Mouse (Mus musculus) heart, postnatal 4 days (tissue): ENCODE results near the gene Cfdp1. TPM values are rescaled to one million over a fixed set of nuclear protein-coding genes. Genes with fewer than 3 reads are reported as not detected.
A peak's percentile ranks its signal among the peaks of the same experiment; 100 is the strongest.

Experiments used
- DNase-seq: peaks from one replicate; pipeline ENCODE4 v3.0.0; 2021
- total RNA-seq, 2 experiments: library from RNA; stranded (reverse); gene quantifications; 2 replicates each; pipeline ENCODE4 v1.2.3; 2021

Gene Cfdp1
- total RNA-seq, 2 experiments from 2014 or later = 54.4 to 60.3 TPM

DNA sequence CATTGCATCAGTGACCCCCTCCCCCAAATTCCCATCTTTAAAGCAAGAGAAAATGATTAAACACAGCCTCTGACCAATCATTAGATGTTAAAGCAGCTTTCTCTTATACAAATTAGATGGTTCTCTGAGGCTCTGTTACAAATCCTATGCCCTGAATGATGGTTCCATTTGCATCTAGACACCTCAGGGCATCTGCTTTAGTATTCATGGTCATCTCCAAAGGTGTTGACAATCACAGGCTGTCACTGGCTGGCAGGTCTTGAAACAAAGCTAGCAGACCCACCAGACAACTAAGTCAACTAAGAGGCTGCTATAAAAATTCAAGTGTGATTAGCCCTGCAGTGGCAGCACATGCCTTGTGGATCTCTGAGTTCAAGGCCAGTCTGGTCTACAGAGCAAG lies 64.5 kb downstream of the Cfdp1 start:
- DNase-seq = no peak

DNA sequence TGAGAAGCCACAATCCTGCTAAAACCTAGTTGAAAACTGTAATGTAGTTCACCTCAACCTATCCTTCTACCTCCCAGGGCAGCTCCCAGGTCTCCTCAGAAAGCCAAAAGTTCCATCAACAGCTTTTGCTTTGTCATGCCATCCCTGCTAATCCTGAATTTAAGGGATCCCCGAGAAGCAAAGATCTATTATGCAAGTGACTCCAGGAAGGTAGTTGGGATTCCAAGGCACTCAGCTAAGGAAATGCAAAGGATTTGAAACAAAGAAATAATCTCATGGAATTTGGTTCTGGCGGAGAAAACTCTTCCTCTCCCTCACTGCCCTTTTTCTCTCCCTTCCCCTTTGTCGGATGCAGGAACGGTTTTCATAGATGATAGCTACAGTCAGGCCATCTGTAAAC lies 64.9 kb downstream of the Cfdp1 start:
- DNase-seq = no peak

DNA sequence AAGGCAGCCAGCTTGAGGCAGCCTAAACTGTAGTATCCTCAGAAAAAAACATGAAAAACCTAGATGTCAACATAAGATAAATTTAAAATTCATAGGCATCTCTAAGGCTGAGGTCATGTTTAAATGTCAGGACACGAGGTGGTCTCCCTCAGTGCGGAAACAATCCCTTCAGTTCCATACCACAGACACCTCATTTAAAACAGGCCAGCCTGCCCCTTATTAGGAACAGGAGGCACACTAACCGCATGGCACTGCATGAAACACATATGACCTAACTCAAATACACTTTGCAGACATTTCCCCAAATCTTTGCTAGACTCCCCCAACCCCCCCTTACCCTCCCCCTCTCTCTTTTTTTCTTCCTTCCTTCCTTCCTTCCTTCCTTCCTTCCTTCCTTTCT lies 65.6 kb downstream of the Cfdp1 start:
- no peak for DNase-seq

DNA sequence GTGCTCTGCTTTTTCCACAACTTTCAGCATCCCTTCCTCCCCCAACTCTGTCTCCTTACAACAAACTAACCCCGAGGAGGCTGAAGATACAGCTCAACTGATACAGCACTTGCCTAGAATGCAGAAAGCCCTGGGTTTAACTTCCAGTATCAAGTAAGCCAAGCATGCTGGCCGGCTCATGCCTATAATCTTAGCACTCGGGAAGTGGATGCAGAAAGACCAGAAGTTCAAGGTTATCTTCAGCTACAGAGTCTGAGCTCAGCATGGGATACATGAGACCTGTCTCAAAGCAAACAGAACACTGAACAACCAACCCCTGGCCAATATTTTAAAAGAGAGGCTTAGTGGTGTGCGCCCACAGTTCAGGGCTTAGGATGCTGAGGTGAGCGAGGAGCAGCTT lies 66.0 kb downstream of the Cfdp1 start:
- no peak for DNase-seq

DNA sequence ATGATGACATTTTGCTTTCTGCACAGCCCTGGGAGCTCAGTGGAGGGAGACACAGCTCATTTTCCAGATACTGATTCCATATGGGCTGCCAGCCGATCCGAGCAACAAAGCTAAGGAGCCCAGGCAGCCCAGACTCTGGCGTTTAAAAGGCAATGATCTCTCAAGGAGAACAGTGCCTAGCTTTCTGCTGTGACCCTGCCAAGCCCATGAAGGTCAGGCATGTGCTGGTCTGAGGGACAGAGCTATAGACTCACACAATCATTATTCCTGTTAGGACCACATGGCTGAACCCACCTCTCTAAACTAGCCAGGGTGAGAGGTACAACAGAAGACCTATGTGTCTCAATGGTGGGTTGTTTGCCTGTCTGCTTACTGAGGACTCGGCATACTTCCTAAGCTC lies 66.4 kb downstream of the Cfdp1 start:
- no peak for DNase-seq

DNA sequence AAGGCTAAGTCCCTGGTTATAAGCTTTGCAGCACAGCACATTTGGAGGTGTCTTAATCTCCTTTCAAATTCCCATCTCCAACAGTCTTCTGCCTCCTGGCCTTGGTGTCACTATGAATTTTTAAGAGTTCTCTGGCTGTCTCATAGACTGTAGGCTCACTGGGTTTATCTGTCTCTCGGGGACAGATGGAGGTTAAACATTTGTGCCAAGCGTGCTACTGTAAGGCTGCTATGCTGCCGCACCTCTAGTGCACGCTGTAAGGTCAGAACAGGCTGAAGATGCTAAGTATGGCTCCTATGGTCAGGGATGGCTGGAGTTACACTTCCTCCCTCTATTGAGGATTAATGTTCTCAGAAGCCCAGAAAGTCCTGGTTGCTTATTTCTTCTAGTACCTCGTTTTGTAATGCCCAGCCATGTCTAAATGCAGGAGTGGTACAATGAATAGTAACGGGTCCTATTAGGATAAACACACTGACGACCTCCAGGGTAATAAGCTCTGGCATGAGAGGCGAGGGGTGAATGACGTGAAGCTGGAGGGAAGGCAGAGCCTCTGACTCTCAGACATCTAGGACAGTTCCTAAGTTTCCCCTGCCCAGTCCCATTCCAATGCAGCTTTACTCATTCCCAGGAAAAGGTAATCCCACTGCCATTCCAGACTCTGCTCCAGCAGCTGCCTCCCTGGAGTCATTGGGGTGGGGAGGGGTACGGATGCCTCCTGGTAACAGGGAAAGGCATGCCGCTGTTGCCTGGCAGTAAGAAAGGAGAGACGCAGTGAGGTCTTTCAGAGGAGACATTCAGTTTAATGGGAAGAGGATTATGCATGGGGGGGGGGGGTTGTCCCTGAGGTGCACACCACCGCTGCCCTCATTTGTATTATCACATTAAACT lies 67.1 kb downstream of the Cfdp1 start:
- DNase-seq = no peak

DNA sequence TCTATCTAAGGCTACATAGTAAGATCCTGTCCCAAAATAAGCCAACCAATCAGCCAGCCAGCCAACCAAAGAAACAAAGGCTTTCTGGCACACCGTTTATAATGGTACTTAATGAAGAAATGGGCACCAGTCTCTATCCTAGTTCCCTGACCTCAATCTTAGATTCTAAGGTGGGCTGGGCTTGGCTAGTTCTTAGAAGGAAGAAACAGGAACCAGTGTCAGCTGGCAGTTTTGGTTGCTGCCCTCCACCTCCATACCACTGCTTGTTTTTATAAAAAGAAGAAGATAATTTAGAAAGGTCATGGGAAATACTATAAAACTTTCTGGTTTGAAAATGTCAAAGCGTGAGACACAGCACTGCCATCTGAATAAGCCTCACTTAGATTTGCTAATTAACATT lies 68.0 kb downstream of the Cfdp1 start:
- no peak for DNase-seq

DNA sequence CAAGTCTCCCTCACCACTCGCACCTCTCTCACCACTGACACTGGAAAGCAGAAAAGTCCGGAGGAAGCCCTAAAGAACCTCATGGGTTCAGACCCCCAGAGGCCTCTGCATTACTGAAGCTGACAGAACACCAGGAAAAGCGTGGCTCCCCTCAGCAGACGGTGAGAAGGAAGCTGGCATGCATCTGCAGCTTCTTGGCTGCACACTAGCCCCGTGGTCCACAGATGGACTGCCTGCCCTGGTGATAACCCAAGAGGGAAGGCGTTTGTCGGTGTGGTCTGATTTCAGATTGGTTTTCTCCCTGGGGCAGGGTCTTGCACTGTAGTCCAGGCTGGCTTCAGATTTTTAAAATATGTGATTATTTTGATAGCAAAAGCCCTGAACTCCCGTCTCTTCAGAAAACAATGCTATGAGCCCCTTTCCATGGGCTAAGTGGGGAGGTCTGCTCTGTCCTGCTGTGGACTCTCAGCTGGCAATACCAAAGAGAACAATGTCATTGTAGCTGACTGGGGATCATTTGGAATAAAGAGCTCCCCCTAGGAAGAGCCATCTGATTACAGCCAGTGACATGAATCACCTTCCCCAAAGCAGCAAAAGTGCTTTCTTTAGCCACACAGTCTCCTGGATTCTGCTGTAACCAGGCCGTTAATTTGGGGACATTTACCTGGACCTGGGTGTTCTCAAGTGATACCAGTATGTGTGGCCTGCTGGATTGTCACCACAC lies 71.3 kb downstream of the Cfdp1 start:
- DNase-seq = no peak

DNA sequence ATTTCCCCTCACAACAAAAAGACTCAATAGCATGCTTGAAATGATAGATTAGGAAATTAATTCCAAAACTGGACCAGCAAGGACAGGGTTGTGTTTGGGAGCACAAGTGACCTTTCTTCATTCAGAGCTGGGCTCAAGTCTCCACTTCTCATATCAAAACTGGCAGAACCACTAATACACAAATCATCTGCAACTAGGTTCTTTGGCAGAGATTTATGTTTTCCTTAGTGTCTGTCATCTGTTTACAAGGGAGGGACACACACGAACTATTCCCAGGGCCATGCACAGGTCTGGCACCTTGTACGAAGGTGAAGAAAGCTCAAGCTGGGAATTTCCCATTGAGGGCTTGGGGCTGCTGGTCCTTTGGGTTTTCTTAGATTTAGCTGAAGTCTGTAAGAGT lies 71.9 kb downstream of the Cfdp1 start:
- no peak for DNase-seq

DNA sequence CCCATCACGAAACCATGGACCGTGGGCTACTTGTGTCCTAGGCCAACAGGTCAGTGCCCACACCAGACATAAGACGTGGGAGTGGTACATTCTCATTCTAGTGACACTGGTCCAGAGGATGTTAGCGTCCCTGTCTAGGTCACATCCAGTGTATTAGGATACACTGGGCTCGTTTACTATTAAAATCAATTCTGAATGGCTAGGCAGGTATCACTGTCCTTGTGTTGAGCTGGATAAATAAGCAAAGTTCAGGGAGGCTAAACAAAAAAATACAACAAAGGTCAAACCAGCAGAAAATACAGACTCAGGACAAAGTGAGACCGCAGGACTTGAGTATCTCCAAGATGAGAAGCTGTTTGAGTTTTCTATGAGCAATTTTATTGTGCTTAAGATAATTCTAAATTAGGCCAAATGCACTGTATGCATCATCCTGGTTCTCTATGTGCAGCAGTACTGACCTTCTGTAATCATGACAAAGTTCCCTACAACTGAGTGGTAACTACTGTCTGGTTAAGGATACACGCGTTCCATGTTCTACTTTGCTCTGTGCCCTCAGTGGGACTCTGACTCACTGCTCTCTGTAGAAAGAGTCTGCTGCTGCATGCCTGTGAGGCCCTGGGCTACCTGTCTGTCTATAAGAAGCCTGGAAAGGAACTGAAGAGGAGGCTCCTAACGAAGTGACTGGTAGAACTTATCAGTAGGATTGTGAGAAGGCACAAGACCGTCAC lies 73.2 kb downstream of the Cfdp1 start:
- DNase-seq = no peak

DNA sequence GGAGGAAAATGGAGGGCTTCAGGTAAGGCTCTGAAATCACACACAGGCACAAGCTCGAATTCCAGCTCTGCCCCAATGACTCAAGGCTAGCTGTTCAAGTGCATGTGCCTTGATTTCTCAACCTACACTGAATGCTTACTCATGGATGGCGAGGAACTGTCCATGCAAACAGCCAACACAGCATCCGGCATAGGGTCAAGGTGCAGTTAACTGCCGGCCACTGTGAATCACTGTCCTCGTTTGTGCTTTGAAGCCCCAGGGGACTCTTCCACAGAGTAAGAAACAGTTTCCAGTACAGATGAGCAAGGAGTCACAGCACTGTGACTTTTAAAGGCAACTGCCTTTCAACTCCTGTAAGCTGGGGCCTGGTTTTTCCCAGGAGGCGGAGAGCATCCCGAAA lies 74.4 kb downstream of the Cfdp1 start:
- no peak for DNase-seq

DNA sequence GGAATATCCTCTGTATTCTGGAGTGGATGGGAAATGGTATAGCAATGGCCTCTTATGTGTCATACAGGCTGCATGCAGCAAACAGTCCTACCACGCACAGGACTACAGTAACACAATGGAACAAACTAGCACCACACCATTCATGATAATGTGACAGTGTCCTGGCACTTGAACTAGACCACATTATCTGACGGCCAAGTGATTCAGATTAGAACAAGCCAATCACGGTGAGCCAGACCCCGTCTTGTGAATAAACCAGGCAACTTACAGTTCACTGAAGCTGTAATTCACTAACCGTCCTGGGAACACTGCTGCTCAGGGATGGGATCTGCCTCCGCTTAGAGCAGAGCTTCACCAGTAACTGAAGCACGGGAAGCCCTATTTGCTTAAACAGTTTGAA lies 75.3 kb downstream of the Cfdp1 start:
- DNase-seq = no peak

DNA sequence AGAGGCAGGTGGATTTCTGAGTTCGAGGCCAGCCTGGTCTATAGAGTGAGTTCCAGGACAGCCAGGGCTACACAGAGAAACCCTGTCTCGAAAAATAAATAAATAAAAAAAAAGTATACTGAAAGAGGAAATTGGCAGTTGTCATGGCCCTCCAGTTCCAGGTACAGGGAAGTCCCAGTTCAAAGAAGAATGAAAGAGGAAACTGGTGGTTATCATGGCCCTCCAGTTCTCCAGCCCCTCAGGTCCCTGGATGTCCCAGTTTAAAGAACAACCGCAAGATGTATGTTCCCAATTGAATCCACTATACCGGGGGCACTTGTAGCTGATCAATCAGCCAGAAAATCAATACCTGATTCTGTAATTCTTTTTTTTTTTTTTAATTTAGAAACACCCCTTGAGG lies 77.6 kb downstream of the Cfdp1 start:
- DNase-seq = no peak

DNA sequence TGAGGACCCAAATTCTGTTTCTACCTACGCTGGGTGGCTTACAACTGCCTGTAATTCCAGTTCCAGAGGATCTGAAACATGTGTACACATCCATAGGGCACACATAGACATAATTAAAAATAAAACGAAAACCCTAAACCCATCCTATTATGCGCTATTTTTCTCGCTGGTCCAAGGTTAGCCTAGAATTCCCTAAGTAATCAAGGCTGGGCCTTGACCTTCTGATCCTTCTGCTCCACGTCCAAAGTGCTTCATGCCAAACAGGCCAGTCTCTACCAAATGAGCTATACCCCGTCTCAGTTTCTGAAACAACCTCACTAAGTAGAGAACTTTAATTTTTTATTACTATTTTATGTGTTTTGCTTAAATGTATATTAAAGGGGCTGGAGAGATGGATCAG lies 78.3 kb downstream of the Cfdp1 start:
- no peak for DNase-seq

DNA sequence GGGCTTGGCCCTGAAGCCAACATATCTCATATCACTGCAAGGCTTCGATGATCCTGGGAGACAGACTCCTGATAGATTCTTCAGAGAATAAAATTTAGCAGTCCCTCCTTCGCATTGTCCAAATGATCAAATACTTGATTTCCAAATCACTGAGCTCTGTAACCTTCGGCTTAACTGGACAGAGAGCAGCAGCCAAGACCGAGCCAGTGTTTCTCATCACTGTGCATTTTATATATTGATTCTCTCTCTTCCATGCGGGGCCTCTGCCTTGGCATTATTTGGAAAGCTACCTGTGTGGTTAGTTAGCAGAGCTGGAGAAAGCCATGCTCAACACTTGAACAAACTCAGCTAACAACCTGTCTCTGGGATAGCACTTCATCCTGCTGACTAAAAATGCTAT lies 80.6 kb downstream of the Cfdp1 start:
- no peak for DNase-seq

DNA sequence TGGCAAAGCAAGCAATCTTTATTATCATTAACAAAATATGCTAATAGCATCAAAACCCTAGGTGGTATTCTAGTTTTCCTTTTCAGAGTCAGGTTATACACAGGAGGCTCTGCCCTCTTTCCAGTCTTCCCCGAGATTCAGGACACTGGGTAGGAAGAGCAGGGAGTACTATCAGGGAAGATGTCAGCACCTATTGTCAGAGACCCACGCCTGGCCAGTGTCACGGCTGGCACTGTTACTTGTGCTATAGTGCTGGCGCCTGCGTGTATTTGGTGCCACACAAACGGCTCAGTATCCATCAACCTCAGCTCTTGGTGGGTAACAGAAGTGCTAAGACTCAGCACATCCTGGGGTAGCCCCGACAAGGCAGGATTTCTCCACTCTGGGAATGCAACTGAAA lies 81.0 kb downstream of the Cfdp1 start:
- no peak for DNase-seq

DNA sequence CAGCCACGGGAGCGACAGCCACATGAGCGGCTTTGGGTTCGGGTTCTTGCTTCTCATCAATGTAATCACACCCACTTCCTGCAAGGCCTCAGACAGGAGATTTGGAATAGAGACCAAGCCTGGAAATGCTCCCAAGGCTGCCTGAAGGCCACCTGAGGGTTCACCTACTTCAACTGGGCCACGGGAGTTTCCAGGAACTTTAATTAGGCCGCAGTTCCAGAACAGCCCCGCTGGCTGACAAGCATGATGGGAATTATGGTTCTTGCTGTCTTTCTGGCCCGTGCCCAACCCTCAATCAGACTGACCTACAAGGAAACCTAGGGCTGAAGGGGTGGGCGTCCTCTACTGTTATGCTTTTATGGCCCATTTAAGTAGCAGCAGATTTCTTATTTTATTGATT lies 82.0 kb downstream of the Cfdp1 start:
- DNase-seq = no peak

DNA sequence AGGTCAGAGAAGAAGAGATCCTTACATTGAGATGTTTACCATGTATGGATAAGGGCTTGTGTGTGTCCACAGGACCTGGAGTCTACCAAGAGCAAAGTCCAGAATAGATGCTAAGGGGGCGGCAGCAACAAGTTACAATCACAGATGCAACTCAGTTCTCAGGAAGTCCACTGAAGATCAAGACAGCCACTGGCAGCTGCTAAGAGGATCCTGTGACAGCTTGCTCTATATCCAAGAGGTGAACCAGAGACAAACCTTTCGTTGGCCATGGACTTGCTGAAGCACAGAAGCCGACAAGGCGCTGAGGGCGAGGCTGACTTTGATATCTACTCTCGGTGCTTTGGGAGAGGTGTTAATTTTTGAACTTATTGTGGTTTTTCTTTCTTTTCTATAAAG lies 82.5 kb downstream of the Cfdp1 start:
- DNase-seq = no peak

DNA sequence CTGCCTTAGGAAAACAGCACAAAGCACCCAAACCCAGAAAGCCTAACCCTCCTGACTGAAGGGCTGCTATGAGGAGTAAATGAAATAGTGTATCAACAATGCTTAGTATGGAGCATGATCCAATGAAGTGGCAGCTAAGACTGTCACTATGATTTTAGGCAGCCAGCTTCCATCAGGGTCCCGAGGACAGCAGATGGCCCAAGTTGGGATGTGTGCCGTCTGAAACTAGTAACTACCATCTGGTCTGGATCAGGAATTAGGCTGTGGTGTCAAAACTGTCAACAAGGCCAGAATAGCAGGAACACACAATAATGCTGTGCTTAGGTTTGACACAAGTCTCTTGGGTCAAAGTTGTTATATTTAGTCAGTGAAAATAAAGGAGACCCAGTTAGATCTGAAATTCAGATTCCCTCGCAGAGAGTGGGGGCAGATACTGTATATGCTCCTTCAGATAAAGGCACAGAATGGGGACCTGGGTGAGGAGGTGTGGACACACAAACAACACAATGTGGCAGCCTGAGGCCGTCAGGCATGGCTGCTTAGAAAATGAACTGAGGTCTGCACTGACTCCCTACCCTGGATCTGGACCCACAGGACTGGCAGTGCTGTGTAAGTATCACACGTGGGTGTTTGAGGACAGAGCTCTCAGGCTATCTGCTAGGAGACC lies 83.0 kb downstream of the Cfdp1 start:
- DNase-seq = no peak

DNA sequence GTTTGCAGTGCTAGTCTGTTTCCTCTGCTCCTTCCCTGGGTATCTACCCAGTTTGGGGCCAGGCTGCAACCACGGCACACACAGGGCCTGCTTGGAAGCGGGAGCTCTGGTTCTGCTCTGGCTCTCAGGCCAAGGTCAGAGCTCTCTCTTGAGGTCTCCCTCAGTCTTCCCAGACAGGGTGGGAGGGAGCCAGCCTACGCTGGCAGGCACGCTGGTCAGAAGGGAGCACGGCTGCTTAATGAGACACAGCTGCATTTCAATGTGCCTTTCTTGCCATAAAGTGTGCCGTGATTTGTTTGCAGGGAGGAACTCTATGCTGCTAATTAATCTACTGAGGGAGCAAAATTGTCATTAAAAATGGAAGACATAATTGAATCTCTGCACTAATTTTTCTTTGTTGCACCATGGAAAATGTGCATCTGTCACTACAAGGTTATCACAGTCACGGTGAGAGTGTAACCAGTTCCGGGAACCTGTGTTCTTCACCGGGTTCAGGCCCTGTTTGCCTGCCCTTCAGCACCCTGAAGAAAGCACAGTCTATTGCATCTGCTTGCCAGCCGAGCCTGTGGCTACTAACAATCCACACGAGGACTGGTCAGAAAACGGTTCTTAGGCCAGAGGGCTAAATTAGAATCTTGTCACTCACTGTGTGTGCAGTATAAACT lies 84.2 kb downstream of the Cfdp1 start:
- peak; percentile 43 for DNase-seq

DNA sequence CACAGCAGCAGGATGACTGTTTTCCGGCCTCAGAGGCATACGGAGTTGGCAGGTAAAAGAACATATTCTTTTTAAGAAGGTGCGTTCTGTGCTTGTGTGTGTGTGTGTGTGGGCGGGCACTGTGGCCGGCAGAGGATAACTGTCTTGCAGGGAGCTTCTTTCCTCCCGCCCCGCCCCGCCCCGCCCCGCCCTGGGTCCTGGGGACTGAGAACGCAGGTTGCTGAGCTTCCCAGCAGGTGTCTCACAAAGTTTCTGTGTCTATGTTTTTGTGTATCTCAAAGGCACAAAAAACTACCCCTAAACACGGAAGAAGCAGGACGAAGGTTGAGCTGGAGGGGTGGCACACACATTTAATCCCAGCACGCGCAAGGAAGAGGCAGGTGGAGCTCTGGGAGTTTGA lies 84.8 kb downstream of the Cfdp1 start:
- DNase-seq = no peak

DNA sequence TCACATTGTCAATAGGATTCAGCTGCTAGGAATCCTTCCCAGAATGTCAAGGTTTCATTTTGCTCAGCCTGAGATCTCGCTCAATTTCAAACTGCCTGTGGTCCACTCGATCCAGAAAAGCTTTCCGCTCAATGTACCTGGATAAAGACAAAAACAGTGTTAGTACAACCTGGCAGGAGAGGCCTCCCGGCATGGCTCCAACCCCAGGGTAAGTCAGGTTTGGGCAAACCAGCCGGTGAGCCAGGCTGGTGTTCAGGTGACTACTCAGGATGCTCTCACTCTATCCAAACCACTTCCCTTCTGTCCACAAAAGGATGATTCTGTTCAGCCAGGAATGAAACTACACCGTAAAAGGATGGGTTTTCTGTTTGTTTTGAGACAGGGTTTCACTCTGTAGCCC lies 85.4 kb downstream of the Cfdp1 start:
- DNase-seq = no peak
